Mouse (Mus musculus): ENCODE data around the gene Catsperz. TPM values are rescaled to one million over a fixed set of nuclear protein-coding genes. Genes with fewer than 3 reads are reported as not detected.

Catsperz gene
- polyA plus RNA-seq, 1 experiment from 2014 or later, result 0.65 TPM

- Histone ChIP-seq H3K4me1 (replicated peaks; ENCODE audit: control insufficient read depth, insufficient read depth, low read length) (peaks cover 14% of the 10 kb centered on the region), H3K9ac (ENCODE audit: low read depth, low read length) (peak overlapping the region; percentile 88), H3K9me3 (ENCODE audit: control insufficient read depth) (no peaks in the 10 kb centered on the region), H3K36me3 (ENCODE audit: control insufficient read depth, insufficient read depth) (peaks cover 12% of the 10 kb centered on the region), H3K27ac (ENCODE audit: low read depth, low read length) (peak overlapping the region; percentile 64), H3K4me2 (replicated peaks; ENCODE audit: low read depth) (peak overlapping the region; percentile 83), H3K27me3 (replicated peaks; ENCODE audit: control insufficient read depth, insufficient read depth, low read length) (no peaks in the 10 kb centered on the region), H3K4me3 (ENCODE audit: low read depth, low read length) (peak overlapping the region; percentile 82)
- TF ChIP-seq CTCF (IDR thresholded peaks at IDR 0.05; ENCODE audit: low read depth), result no peak
- 14% methylated on average over 11 of the region's 11 CpGs for WGBS
- no peak for ATAC-seq
Observed at GRCm38 (mm10) chr19:6970460-6971085, 45.4 kb upstream of the Catsperz start.

GRCm38 (mm10) chr19:6969665-6970381 lies 44.6 kb upstream of the Catsperz start:
- Histone ChIP-seq H3K9me3 (ENCODE audit: control insufficient read depth) (no peaks in the 10 kb centered on the region), H3K27ac (ENCODE audit: low read depth, low read length) (peak overlapping the region; percentile 95), H3K4me1 (replicated peaks; ENCODE audit: control insufficient read depth, insufficient read depth, low read length) (peaks cover 17% of the 10 kb centered on the region), H3K36me3 (ENCODE audit: control insufficient read depth, insufficient read depth) (peaks cover 19% of the 10 kb centered on the region), H3K9ac (ENCODE audit: low read depth, low read length) (peak overlapping the region; percentile 88), H3K4me2 (replicated peaks; ENCODE audit: low read depth) (peak overlapping the region; percentile 83), H3K4me3 (ENCODE audit: low read depth, low read length) (peak overlapping the region; percentile 82), H3K27me3 (replicated peaks; ENCODE audit: control insufficient read depth, insufficient read depth, low read length) (no peaks in the 10 kb centered on the region)
- under 1% methylated on average over 55 of the region's 55 CpGs for WGBS
- ATAC-seq, result peak; percentile 58
- TF ChIP-seq CTCF (IDR thresholded peaks at IDR 0.05; ENCODE audit: low read depth), result peak; percentile 78

DNA sequence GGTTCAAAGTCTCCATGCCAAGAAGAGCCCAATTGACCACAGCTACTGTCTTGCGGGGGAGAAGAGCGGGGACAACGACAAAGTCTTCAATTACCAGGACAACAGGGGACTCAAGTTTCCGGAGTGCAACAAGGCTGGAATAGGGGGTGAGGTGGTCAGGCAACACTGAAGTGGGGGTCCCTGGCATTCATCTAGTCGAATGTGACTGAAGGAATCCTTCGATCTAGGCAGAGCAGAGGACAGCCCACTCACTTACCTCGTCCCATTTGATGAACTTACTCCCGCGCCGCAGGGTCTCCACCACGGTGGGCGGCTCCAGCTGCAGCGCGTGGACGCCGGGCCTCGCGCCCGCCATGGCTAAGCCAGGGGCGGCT lies 44.1 kb upstream of the Catsperz start:
- no peak for TF ChIP-seq CTCF (IDR thresholded peaks at IDR 0.05; ENCODE audit: low read depth)
- no peaks in the 10 kb centered on the region for H3K9me3 ChIP-seq (ENCODE audit: control insufficient read depth)
- H3K27ac ChIP-seq (ENCODE audit: low read depth, low read length), result peak overlapping the region; percentile 95
- peak overlapping the region; percentile 82 for H3K4me3 ChIP-seq (ENCODE audit: low read depth, low read length)
- H3K4me2 ChIP-seq (replicated peaks; ENCODE audit: low read depth), result peak overlapping the region; percentile 83
- H3K9ac ChIP-seq (ENCODE audit: low read depth, low read length), result peak overlapping the region; percentile 88
- peaks cover 25% of the 10 kb centered on the region for H3K36me3 ChIP-seq (ENCODE audit: control insufficient read depth, insufficient read depth)
- ATAC-seq, result no peak
- H3K4me1 ChIP-seq (replicated peaks; ENCODE audit: control insufficient read depth, insufficient read depth, low read length), result peaks cover 17% of the 10 kb centered on the region
- under 1% methylated on average over 20 of the region's 20 CpGs for WGBS
- H3K27me3 ChIP-seq (replicated peaks; ENCODE audit: control insufficient read depth, insufficient read depth, low read length), result no peaks in the 10 kb centered on the region

DNA sequence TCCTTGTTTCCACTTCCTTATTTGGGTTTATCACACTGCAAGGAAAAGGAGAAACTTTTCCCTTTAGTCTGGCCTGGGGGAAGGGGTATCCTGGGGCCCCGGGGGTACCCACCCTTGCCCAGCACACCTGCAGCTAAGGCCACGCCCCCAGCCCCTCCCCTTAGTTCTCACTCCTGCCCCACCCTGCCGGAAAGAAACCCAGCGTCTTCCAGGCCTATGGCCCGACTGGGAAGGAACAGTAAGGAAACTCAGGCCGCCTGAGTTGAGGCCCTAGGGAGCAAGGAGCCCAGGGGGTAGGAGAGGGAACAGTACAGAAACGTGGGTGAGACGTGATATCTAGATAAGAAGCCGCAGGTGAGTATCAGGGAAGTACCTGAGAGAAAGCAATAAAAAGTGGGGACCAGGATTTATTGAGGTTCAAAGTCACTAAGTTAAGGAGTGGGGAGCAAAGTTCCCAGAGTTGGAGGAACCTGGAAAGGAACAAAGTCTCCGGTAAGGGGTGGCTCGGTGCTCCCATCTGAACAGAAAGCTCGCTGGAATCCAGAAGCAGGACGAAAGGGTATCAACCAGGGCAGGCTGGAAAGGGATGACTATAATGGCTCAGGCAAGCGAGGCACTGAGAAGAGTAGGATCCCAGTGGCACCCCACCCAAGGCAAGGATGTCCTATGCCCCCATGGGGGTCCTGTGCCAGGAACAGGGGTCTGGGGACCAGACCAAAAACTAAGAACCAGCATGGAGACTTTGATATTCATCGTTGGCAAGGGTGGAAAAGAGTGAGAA lies 43.5 kb upstream of the Catsperz start:
- H3K36me3 ChIP-seq (ENCODE audit: control insufficient read depth, insufficient read depth), result peaks cover 31% of the 10 kb centered on the region
- no peak for TF ChIP-seq CTCF (IDR thresholded peaks at IDR 0.05; ENCODE audit: low read depth)
- H3K4me3 ChIP-seq (ENCODE audit: low read depth, low read length), result peak overlapping the region; percentile 82
- peak; percentile 90 for ATAC-seq
- H3K27me3 ChIP-seq (replicated peaks; ENCODE audit: control insufficient read depth, insufficient read depth, low read length), result no peaks in the 10 kb centered on the region
- peak overlapping the region; percentile 95 for H3K27ac ChIP-seq (ENCODE audit: low read depth, low read length)
- H3K9ac ChIP-seq (ENCODE audit: low read depth, low read length), result peak overlapping the region; percentile 88
- no peaks in the 10 kb centered on the region for H3K9me3 ChIP-seq (ENCODE audit: control insufficient read depth)
- H3K4me2 ChIP-seq (replicated peaks; ENCODE audit: low read depth), result peak overlapping the region; percentile 83
- peaks cover 17% of the 10 kb centered on the region for H3K4me1 ChIP-seq (replicated peaks; ENCODE audit: control insufficient read depth, insufficient read depth, low read length)
- 5% methylated on average over 15 of the region's 15 CpGs for WGBS

DNA sequence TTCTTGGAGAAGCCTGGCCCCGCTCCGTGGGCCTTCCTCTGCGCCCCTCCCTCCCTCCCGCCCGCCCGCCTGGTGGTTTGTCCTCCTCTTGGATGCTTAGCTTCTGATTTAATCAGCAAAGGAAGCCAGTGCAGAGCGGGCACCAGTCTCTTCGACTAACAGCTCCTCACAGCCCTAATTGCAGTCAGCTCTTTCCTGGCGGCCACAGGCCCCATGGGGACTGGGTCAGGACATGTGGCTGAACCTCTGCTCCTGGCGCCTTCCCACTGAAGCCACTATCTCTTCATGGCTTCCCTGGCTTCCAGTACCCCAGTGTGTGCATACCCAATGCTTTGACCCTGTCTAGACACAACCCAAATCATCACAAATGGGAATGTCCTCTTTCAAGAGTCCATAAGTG lies 31.3 kb upstream of the Catsperz start:
- no peak overlapping the region for H3K4me3 ChIP-seq (ENCODE audit: low read depth, low read length)
- 74% methylated on average over 10 of the region's 10 CpGs for WGBS
- ATAC-seq, result no peak
- H3K4me2 ChIP-seq (replicated peaks; ENCODE audit: low read depth), result no peak overlapping the region
- H3K9ac ChIP-seq (ENCODE audit: low read depth, low read length), result no peak overlapping the region
- TF ChIP-seq CTCF (IDR thresholded peaks at IDR 0.05; ENCODE audit: low read depth), result no peak
- H3K27ac ChIP-seq (ENCODE audit: low read depth, low read length), result no peak overlapping the region; the same call in 1 of the 2 replicates
- no peaks in the 10 kb centered on the region for H3K27me3 ChIP-seq (replicated peaks; ENCODE audit: control insufficient read depth, insufficient read depth, low read length)
- peaks cover 6% of the 10 kb centered on the region; the same call in 1 of the 2 replicates for H3K4me1 ChIP-seq (replicated peaks; ENCODE audit: control insufficient read depth, insufficient read depth, low read length)
- H3K9me3 ChIP-seq (ENCODE audit: control insufficient read depth), result no peaks in the 10 kb centered on the region
- H3K36me3 ChIP-seq (ENCODE audit: control insufficient read depth, insufficient read depth), result peaks cover 81% of the 10 kb centered on the region

- ATAC-seq, result no peak
- Histone ChIP-seq H3K4me2 (replicated peaks; ENCODE audit: low read depth) (no peak overlapping the region), H3K9me3 (ENCODE audit: control insufficient read depth) (no peaks in the 10 kb centered on the region), H3K36me3 (ENCODE audit: control insufficient read depth, insufficient read depth) (peaks cover 76% of the 10 kb centered on the region), H3K27ac (ENCODE audit: low read depth, low read length) (no peak overlapping the region), H3K9ac (ENCODE audit: low read depth, low read length) (no peak overlapping the region), H3K27me3 (replicated peaks; ENCODE audit: control insufficient read depth, insufficient read depth, low read length) (no peaks in the 10 kb centered on the region), H3K4me1 (replicated peaks; ENCODE audit: control insufficient read depth, insufficient read depth, low read length) (peaks cover 6% of the 10 kb centered on the region; the same call in 1 of the 2 replicates), H3K4me3 (ENCODE audit: low read depth, low read length) (no peak overlapping the region)
- 73% methylated on average over 7 of the region's 7 CpGs for WGBS
- no peak for TF ChIP-seq CTCF (IDR thresholded peaks at IDR 0.05; ENCODE audit: low read depth)
Observed at GRCm38 (mm10) chr19:6955424-6955823, 30.2 kb upstream of the Catsperz start.

Data from intestine, postnatal 0 days (tissue).